Mouse (Mus musculus) midbrain, embryonic 12.5 days (tissue): Measurements from ENCODE around the gene Rpl36a. TPM values are rescaled to one million over a fixed set of nuclear protein-coding genes. Genes with fewer than 3 reads are reported as not detected.
"Not testable (repeated sequence)": the region's sequence is repeated elsewhere in the genome, so short reads cannot be mapped to it uniquely, and the experiment has no call there.

Source experiments
- ATAC-seq: fragments of 200-750 bp; cut with Nextera tagmentation; 2 replicates; pipeline ENCODE4 v1.8.0; 2017; ENCODE audit warnings: low read depth, moderate TSS enrichment, moderate library complexity; ENCODE audit not compliant: low FRiP score
- H3K27ac ChIP-seq: fragments of 300-500 bp; sonication (generic); replicated peaks from 2 replicates; pipeline ENCODE4 v1.5.1; 2016; ENCODE audit warnings: mild to moderate bottlenecking
- H3K27me3 ChIP-seq: fragments of 300-500 bp; sonication (generic); 2 replicates; pipeline ENCODE4 v1.6.1; 2016; ENCODE audit warnings: mild to moderate bottlenecking
- H3K36me3 ChIP-seq: fragments of 300-500 bp; sonication (generic); 2 replicates; pipeline ENCODE4 v1.6.1; 2016
- H3K4me1 ChIP-seq: fragments of 300-500 bp; sonication (generic); 2 replicates; pipeline ENCODE4 v1.6.1; 2016
- H3K4me2 ChIP-seq: fragments of 300-500 bp; sonication (generic); replicated peaks from 2 replicates; pipeline ENCODE4 v1.6.1; 2016; ENCODE audit warnings: mild to moderate bottlenecking, moderate library complexity
- H3K4me3 ChIP-seq: fragments of 300-500 bp; sonication (generic); 2 replicates; pipeline ENCODE4 v1.5.1; 2016; ENCODE audit warnings: mild to moderate bottlenecking
- H3K9ac ChIP-seq: fragments of 300-500 bp; sonication (generic); replicated peaks from 2 replicates; pipeline ENCODE4 v1.6.1; 2016; ENCODE audit warnings: mild to moderate bottlenecking, moderate library complexity
- H3K9me3 ChIP-seq: fragments of 300-500 bp; sonication (generic); 2 replicates; pipeline ENCODE4 v1.6.1; 2016; ENCODE audit warnings: mild to moderate bottlenecking
- WGBS: fragments of 180-500 bp; shearing (Covaris S2); methylation state at CpG from one replicate; pipeline ENCODE4 v1.1.7; 2016; 5-methylcytosine and 5-hydroxymethylcytosine counted together
- polyA plus RNA-seq: library from polyadenylated mRNA; unstranded; fragments of >200 nt; fragmentation: Nextera tagmentation; extraction: Ambion mirVana; gene quantifications from 2 replicates; pipeline ENCODE4 v1.2.1, GENCODE M21; 2016

Gene Rpl36a
- 229 and 268 TPM in 2 replicates for polyA plus RNA-seq

- H3K27ac ChIP-seq = peak within 1 kb of the TSS; percentile 88
- H3K9ac ChIP-seq = peak within 1 kb of the TSS; percentile 69
- peaks cover 14% of the 10 kb centered on the region for H3K36me3 ChIP-seq
- H3K27me3 ChIP-seq = no peaks in the 10 kb centered on the region
- peak; percentile 97 for ATAC-seq
- H3K4me3 ChIP-seq = peak within 1 kb of the TSS; percentile 55
- no peaks in the 10 kb centered on the region for H3K4me1 ChIP-seq
- no peaks in the 10 kb centered on the region for H3K9me3 ChIP-seq
- H3K4me2 ChIP-seq = peak within 1 kb of the TSS; percentile 63
- WGBS = 25% methylated on average over 45 of the region's 45 CpGs
Measured at GRCm38 (mm10) chrX:134585103-134586002, at the start of gene Rpl36a. TSS of gene Rpl36a (plus strand) at chrX:134585654.

GRCm38 (mm10) chrX:134539795-134540194 lies 45.7 kb upstream of the Rpl36a start:
- H3K4me1 ChIP-seq, H3K9ac ChIP-seq, H3K27me3 ChIP-seq, H3K27ac ChIP-seq, H3K36me3 ChIP-seq, H3K4me2 ChIP-seq, H3K9me3 ChIP-seq, ATAC-seq, H3K4me3 ChIP-seq: not testable (repeated sequence)
- 88% methylated on average over 10 of the region's 10 CpGs for WGBS

DNA sequence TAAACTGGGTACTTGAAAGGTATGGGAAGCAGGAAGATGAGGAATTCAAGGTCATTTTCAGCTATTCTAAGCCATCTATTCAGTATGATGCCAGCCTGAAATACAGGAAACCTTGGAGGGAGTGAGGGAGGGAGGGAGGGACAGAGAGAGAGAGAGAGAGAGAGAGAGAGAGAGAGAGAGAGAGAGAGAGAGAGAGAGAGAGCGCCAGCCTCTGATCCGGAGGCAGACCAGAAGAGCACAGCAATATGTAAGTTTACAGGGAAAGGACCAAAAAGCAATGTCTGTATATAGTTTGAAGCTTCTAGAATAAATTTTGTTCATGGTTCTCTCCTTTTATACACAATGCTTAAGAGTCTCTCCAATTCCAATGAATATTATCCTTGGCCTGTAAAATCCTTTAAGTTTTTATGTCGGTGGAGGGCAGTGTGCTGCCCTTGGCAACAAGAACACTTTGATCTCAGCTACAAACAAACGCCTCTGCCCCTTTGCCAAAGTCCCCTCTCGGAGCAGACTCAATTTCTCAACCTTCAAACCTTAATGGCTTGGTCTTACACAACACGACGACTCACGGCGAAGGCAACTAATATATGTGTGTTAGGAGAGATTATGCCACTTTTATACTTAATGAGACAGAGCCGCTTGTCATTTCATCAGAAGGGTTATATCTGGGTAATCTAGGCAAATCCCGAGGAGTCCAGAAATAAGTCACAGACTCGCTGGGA lies 44.9 kb upstream of the Rpl36a start:
- ATAC-seq = no peak
- Histone ChIP-seq H3K9me3 (no peaks in the 10 kb centered on the region), H3K4me1 (no peaks in the 10 kb centered on the region), H3K36me3 (no peaks in the 10 kb centered on the region), H3K4me3 (peak overlapping the region; percentile 53), H3K27me3 (no peaks in the 10 kb centered on the region), H3K27ac (no peak overlapping the region), H3K9ac (peak overlapping the region; percentile 46), H3K4me2 (peak overlapping the region; percentile 56)
- 32% methylated on average over 12 of the region's 12 CpGs for WGBS

- peak within 1 kb of the TSS; percentile 56 for H3K4me2 ChIP-seq
- peak; percentile 93 for ATAC-seq
- no peaks in the 10 kb centered on the region for H3K36me3 ChIP-seq
- WGBS = 24% methylated on average over 48 of the region's 61 CpGs
- H3K9me3 ChIP-seq = no peaks in the 10 kb centered on the region
- H3K27me3 ChIP-seq = no peaks in the 10 kb centered on the region; the same call in 1 of the 2 replicates
- peak within 1 kb of the TSS; percentile 51 for H3K9ac ChIP-seq
- no peaks in the 10 kb centered on the region for H3K4me1 ChIP-seq
- peak within 1 kb of the TSS; percentile 53 for H3K4me3 ChIP-seq
- peak within 1 kb of the TSS; percentile 64; the same call in 1 of the 2 replicates for H3K27ac ChIP-seq
Measured at GRCm38 (mm10) chrX:134541145-134541954, 44.1 kb upstream of the Rpl36a start, which contains the start of gene Timm8a1. TSS of gene Timm8a1 (minus strand) at chrX:134541865.

GRCm38 (mm10) chrX:134541955-134542308 lies 43.5 kb upstream of the Rpl36a start:
- H3K27ac ChIP-seq = 0 out of 2 replicates have a peak overlapping the region, but pooled peaks have one; percentile 64
- 22% methylated on average over 6 of the region's 6 CpGs for WGBS
- 0 out of 2 replicates have a peak, but pooled peaks have one; percentile 19 for ATAC-seq

GRCm38 (mm10) chrX:134547330-134547729 lies 38.1 kb upstream of the Rpl36a start:
- Histone ChIP-seq H3K4me1 (no peaks in the 10 kb centered on the region), H3K4me3 (no peak overlapping the region), H3K9me3 (no peaks in the 10 kb centered on the region), H3K9ac (no peak overlapping the region), H3K27ac (no peak overlapping the region), H3K4me2 (no peak overlapping the region), H3K36me3 (no peaks in the 10 kb centered on the region), H3K27me3 (no peaks in the 10 kb centered on the region; the same call in 1 of the 2 replicates)
- 86% methylated on average over 4 of the region's 4 CpGs for WGBS
- ATAC-seq = no peak

More at GRCm38 (mm10) chrX:134541955-134542308, 43.5 kb upstream of the Rpl36a start:
- Histone ChIP-seq H3K9ac (peak overlapping the region; percentile 51; the same call in 1 of the 2 replicates), H3K9me3 (no peaks in the 10 kb centered on the region), H3K4me2 (peak overlapping the region; percentile 56), H3K4me1 (no peaks in the 10 kb centered on the region), H3K4me3 (peak overlapping the region; percentile 53), H3K27me3 (no peaks in the 10 kb centered on the region; the same call in 1 of the 2 replicates), H3K36me3 (no peaks in the 10 kb centered on the region)

DNA sequence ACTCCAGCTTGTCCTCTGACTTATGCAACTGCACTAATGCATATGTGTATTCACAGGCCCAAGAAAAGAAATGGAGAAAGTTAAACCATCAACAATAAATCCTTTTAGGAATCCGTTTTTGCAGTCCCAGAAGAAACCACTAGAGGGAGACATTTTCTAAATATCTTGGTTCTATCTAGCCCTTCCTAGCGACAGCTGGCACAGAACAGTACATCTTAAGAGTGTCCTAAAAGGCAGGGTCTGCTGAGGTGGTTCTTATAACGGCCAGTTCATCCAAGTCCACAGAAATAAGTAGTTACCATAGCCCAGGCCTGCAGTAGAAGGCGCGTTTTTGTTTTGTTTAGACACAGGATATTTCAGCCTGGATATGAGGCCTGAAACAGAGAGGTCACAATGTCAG lies 34.6 kb upstream of the Rpl36a start:
- 22% methylated on average over 5 of the region's 5 CpGs for WGBS
- H3K27ac ChIP-seq = no peak overlapping the region
- 0 out of 2 replicates have a peak, but pooled peaks have one; percentile 60 for ATAC-seq
- H3K4me1 ChIP-seq = no peaks in the 10 kb centered on the region
- no peak overlapping the region for H3K4me2 ChIP-seq
- H3K9ac ChIP-seq = no peak overlapping the region
- no peak overlapping the region for H3K4me3 ChIP-seq
- no peaks in the 10 kb centered on the region for H3K9me3 ChIP-seq
- H3K27me3 ChIP-seq = no peaks in the 10 kb centered on the region; the same call in 1 of the 2 replicates
- H3K36me3 ChIP-seq = no peaks in the 10 kb centered on the region

GRCm38 (mm10) chrX:134553326-134553725 lies 32.1 kb upstream of the Rpl36a start:
- Histone ChIP-seq H3K9ac (no peak overlapping the region), H3K4me1 (no peaks in the 10 kb centered on the region), H3K4me3 (no peak overlapping the region), H3K27me3 (no peaks in the 10 kb centered on the region), H3K36me3 (no peaks in the 10 kb centered on the region), H3K27ac (no peak overlapping the region), H3K4me2 (no peak overlapping the region), H3K9me3 (no peaks in the 10 kb centered on the region)
- WGBS = 84% methylated on average over 4 of the region's 4 CpGs
- no peak for ATAC-seq

DNA sequence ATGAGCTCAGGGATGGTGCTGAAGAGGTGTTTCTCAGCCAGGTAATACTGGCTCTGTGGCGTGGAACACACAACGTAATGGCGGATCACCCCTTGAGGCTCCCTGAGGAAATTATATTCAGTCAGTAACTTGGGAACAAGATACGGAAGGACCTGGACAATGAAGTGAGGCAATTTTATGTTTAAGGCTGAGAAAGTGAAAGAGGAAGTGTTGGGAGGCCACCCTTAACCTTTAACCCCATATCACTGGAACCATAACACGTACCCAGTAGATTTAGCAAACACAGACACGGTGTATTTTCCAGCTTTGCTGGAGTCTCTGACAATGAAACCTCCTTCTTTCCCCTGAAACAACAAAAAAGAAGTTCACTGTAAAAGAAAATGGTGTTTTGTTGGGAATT lies 31.0 kb upstream of the Rpl36a start:
- Histone ChIP-seq H3K4me1 (no peaks in the 10 kb centered on the region), H3K4me3 (no peak overlapping the region), H3K27ac (no peak overlapping the region), H3K9ac (no peak overlapping the region), H3K36me3 (no peaks in the 10 kb centered on the region), H3K27me3 (no peaks in the 10 kb centered on the region), H3K4me2 (no peak overlapping the region), H3K9me3 (no peaks in the 10 kb centered on the region)
- no peak for ATAC-seq
- 83% methylated on average over 6 of the region's 6 CpGs for WGBS

- Histone ChIP-seq H3K9ac (no peak overlapping the region), H3K27me3 (no peaks in the 10 kb centered on the region), H3K4me1 (no peaks in the 10 kb centered on the region), H3K4me3 (no peak overlapping the region), H3K36me3 (no peaks in the 10 kb centered on the region), H3K27ac (no peak overlapping the region), H3K9me3 (no peaks in the 10 kb centered on the region), H3K4me2 (no peak overlapping the region)
- ATAC-seq = no peak
- 87% methylated on average over 4 of the region's 4 CpGs for WGBS
Measured at GRCm38 (mm10) chrX:134564326-134564725, 21.1 kb upstream of the Rpl36a start.

GRCm38 (mm10) chrX:134566536-134567222 lies 18.8 kb upstream of the Rpl36a start:
- no peak for ATAC-seq
- Histone ChIP-seq H3K9ac (no peak overlapping the region), H3K27ac (no peak overlapping the region), H3K4me1 (no peaks in the 10 kb centered on the region), H3K36me3 (no peaks in the 10 kb centered on the region), H3K4me2 (no peak overlapping the region), H3K9me3 (no peaks in the 10 kb centered on the region), H3K4me3 (no peak overlapping the region), H3K27me3 (no peaks in the 10 kb centered on the region)
- WGBS = 85% methylated on average over 8 of the region's 8 CpGs
